Mouse (Mus musculus) lung, adult 2 months (tissue): ENCODE measurements around the gene Slc25a5.

Experiments
- CTCF ChIP-seq: fragments of 200-500 bp; IDR thresholded peaks from 2 replicates; pipeline ENCODE4 v1.5.1; 2011; ENCODE audit warnings: mild to moderate bottlenecking, low read length, control low read depth; ENCODE audit not compliant: insufficient read depth
- POLR2A ChIP-seq: fragments of 200-500 bp; IDR thresholded peaks from 2 replicates; pipeline ENCODE4 v1.6.1; 2011; ENCODE audit warnings: low read depth, mild to moderate bottlenecking, control low read depth, low read length, borderline replicate concordance; ENCODE audit errors: extremely low read depth

DNA sequence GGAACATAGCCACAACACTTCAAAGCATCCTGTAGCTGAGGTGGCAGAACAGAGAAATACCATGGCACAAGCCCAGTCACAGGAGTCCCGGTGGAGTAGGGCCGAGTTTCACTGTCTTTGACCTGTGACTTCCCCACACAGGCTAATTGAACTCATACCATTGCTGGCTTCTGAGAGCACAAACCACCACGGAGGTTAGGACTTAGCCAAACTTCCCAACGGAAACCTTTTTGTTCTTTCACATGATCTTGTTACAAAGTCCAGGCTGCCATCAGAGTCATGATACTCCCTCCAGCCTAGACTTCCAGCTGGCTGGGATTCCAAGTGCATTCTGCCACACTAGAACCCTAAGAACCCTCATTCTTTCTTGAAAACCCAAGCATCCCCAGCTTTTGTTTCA lies 17.8 kb upstream of the Slc25a5 start:
- TF ChIP-seq CTCF = no peak
- TF ChIP-seq POLR2A = no peak
